Comparison of ENCODE assay signal across 21 mouse cellular contexts in genomic region chr14:21192749-21193148, GRCm38 (mm10).
"Had no signal": no experiment of that assay in that cellular context is flagged by ENCODE, and none has a peak within 500 bp of the region (broad histone marks: within the 10 kb centered on the region; RNA-seq: fewer than 3 reads in every experiment).

No protein-coding gene starts in this region.

- ATAC-seq: hindbrain, embryonic 16.5 days; inflammation-experienced regulatory T-cells, adult 6 months; intestine, embryonic 15.5 days; intestine, postnatal 0 days; liver, embryonic 12.5 days had no signal

- H3K4me3 ChIP-seq: heart, embryonic 10.5 days; heart, embryonic 12.5 days; hindbrain, embryonic 12.5 days; intestine, embryonic 15.5 days; layer of hippocampus, adult 2 months; left cerebral cortex, adult 2 months; limb, embryonic 13.5 days; limb, embryonic 15.5 days; liver, embryonic 12.5 days had no signal

- H3K9me3 ChIP-seq: heart, embryonic 10.5 days; heart, embryonic 12.5 days; hindbrain, embryonic 12.5 days; intestine, embryonic 15.5 days; limb, embryonic 13.5 days; limb, embryonic 15.5 days; liver, embryonic 12.5 days had no signal

- H3K27me3 ChIP-seq: heart, embryonic 12.5 days; hindbrain, embryonic 12.5 days; intestine, embryonic 15.5 days; limb, embryonic 13.5 days; limb, embryonic 15.5 days; liver, embryonic 12.5 days had no signal

- H3K36me3 ChIP-seq: heart, embryonic 10.5 days; heart, embryonic 12.5 days; hindbrain, embryonic 12.5 days; intestine, embryonic 15.5 days; limb, embryonic 13.5 days; limb, embryonic 15.5 days; liver, embryonic 12.5 days had no signal

- H3K4me1 ChIP-seq: heart, embryonic 10.5 days; hindbrain, embryonic 12.5 days; limb, embryonic 15.5 days; liver, embryonic 12.5 days had no signal

- H3K27ac ChIP-seq: heart, embryonic 10.5 days; hindbrain, embryonic 12.5 days; hindbrain, embryonic 14.5 days; intestine, embryonic 15.5 days; layer of hippocampus, adult 2 months; left cerebral cortex, adult 2 months; limb, embryonic 13.5 days; limb, embryonic 15.5 days; liver, embryonic 12.5 days had no signal

- DNase-seq: gastrocnemius, postnatal 14 days; gastrocnemius, postnatal 36 days; heart, adult 18-20 months; kidney, adult 18-20 months; kidney, adult 8-10 months; kidney, postnatal 10 days; kidney, postnatal 25 days; left cerebral cortex, postnatal 4 days had no signal
